Mouse (Mus musculus): Measurements from ENCODE around the gene Mrpl9. TPM values are rescaled to one million over a fixed set of nuclear protein-coding genes. Genes with fewer than 3 reads are reported as not detected.
A peak's percentile ranks its signal among the peaks of the same experiment; 100 is the strongest.

Mrpl9 gene
- polyA plus RNA-seq, 1 experiment from 2014 or later: 61.8 TPM

DNA sequence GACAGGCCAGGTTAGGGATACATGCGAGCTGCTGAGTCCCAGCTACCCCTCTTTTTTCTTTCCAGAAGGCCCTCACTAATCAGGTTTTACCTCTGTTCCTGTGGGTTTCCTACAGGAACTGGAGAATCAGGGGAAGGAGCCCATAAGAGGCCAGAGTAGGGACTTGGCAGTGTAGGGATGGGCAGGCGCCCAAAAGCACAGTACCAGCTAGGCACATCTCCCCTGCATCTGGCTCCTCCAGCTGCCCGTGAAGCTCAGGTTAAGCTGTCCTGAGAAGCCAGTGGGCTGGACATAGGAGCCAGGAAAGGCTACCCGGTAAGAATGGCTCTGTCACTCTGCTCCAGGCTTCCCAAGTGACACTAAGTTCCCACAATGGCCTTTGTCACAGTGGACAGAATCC is 38.3 kb downstream of the Mrpl9 start:
- no peak for ATAC-seq (ENCODE audit: low FRiP score)
- Histone ChIP-seq H3K9ac (replicated peaks) (0 out of 2 replicates have a peak overlapping the region, but pooled peaks have one; percentile 7), H3K4me3 (replicated peaks) (no peak overlapping the region), H3K4me1 (peaks cover 81% of the 10 kb centered on the region), H3K27me3 (replicated peaks) (no peaks in the 10 kb centered on the region), H3K9me3 (replicated peaks) (no peaks in the 10 kb centered on the region), H3K4me2 (peak overlapping the region; percentile 78; the same call in 1 of the 2 replicates), H3K27ac (replicated peaks) (peak overlapping the region; percentile 33; the same call in 1 of the 2 replicates), H3K36me3 (peaks cover 25% of the 10 kb centered on the region)
- 74% methylated on average over 4 of the region's 4 CpGs for WGBS

DNA sequence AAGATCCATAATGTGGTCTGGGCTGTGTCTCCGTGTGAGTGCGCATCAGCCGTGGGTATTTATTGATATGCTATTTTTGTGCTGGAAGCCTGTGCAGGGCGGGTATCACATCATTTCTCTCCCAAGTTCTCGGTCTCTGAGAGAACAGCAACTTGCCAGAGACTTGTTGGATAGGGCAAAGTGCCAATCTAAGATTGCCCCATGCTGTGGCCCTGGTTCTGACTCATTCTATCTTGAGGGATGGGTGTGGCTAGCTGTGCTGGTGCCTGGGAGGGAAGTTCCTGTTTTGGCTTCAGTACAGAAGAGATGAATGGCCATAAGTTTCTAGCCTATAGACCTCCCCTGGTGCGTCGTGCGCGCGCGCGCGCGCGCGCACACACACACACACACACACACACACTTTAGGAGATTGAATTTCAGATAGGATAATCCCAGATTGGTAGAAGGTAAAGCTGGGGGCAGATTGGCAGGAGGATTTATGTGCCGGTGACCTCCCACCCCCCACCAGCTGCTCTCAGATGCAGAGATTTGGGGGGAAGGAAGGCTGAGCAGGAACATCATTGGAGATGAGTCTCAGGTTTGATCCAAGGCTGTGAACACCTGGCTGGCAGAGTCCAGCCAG is 39.8 kb downstream of the Mrpl9 start:
- H3K9me3 ChIP-seq (replicated peaks): no peaks in the 10 kb centered on the region
- 0 out of 2 replicates have a peak overlapping the region, but pooled peaks have one; percentile 48 for H3K4me2 ChIP-seq
- H3K27ac ChIP-seq (replicated peaks): peak overlapping the region; percentile 83
- no peak for ATAC-seq (ENCODE audit: low FRiP score)
- peaks cover 81% of the 10 kb centered on the region for H3K4me1 ChIP-seq
- H3K4me3 ChIP-seq (replicated peaks): no peak overlapping the region
- 80% methylated on average over 17 of the region's 17 CpGs for WGBS
- no peaks in the 10 kb centered on the region for H3K27me3 ChIP-seq (replicated peaks)
- H3K36me3 ChIP-seq: peaks cover 40% of the 10 kb centered on the region
- no peak overlapping the region for H3K9ac ChIP-seq (replicated peaks)

DNA sequence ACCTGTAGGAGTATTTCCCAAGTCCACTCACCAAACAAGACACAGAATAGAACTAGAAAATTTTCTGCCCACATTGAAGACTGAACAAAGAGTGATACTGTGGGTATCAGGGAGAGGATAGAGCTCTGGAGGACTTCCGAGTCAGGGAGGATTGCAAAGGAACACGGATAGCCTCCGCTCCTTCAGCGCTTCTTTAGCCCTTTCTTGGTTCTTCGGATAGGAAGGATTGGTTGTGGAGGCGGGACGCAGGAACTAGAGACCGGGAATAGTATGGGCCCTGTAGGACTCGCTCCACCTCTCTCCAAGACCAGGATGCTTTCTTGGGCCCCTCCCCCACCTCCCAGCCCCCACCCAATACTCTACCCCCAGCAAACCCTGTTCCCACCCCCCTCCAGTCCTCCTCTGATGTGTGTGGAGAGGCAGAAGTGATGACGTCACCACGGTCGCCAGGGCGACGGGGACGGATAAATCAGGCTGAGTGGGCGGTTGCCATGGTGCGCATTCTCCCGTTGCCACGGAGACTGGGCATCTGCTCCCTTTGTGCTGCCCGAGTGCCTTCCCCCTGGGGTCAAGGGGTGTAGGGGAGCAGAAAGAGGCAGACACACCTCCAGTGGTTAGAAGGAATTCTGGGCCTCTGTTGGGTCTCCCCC is 40.8 kb downstream of the Mrpl9 start:
- Histone ChIP-seq H3K4me3 (replicated peaks) (peak overlapping the region; percentile 17; the same call in 1 of the 2 replicates), H3K4me1 (peaks cover 81% of the 10 kb centered on the region), H3K4me2 (peak overlapping the region; percentile 48), H3K9ac (replicated peaks) (no peak overlapping the region), H3K36me3 (peaks cover 47% of the 10 kb centered on the region), H3K9me3 (replicated peaks) (no peaks in the 10 kb centered on the region), H3K27ac (replicated peaks) (peak overlapping the region; percentile 83), H3K27me3 (replicated peaks) (no peaks in the 10 kb centered on the region)
- ATAC-seq (ENCODE audit: low FRiP score): peak; percentile 80
- WGBS: 4% methylated on average over 20 of the region's 20 CpGs

GRCm38 (mm10) chr3:94485922-94486321 is 42.8 kb downstream of the Mrpl9 start:
- Histone ChIP-seq H3K27me3 (replicated peaks) (no peaks in the 10 kb centered on the region), H3K9ac (replicated peaks) (no peak overlapping the region), H3K9me3 (replicated peaks) (no peaks in the 10 kb centered on the region), H3K4me2 (no peak overlapping the region), H3K4me1 (peaks cover 64% of the 10 kb centered on the region), H3K36me3 (peaks cover 60% of the 10 kb centered on the region), H3K4me3 (replicated peaks) (no peak overlapping the region), H3K27ac (replicated peaks) (0 out of 2 replicates have a peak overlapping the region, but pooled peaks have one; percentile 83)
- no peak for ATAC-seq (ENCODE audit: low FRiP score)
- WGBS: 57% methylated on average over 7 of the region's 7 CpGs

DNA sequence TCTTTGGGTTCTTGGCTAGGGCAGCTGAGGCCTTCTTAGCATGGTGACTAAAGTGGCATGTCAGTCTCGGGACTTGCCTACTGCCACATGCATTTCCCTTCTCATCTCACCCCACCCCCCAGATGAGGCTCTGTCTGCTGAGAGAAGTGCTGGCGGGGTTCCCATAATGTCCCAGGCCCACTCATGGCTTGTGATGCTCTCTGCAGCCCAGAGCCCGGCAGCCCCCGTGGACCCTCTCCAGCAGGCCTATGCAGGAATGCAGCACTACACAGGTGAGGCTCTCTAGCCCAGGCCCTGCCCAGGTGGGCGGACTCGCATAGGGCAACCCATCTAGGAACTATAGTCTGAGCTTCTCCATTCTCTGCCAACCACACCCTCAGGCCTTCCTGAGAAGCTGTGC is 44.5 kb downstream of the Mrpl9 start:
- ATAC-seq (ENCODE audit: low FRiP score): no peak

DNA sequence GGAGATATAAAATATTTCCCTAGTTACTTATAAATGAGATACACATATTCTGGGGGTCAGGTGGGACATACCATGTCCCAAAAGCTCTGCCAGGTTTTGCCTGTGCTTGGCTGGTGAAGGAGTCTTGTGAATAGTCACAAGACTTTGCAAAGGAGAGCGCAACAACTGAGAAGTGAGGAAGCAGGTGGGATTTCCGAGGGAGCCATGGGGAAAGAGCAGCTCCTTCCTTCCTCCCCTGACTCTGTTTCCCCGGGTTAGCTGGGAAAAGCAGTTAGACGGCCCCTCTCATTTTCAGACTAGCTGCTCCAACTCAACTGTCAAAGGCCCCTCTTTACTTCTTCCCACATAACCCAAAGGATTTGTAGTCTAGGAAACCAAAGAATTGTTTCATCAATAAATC is 54.0 kb downstream of the Mrpl9 start:
- Histone ChIP-seq H3K9ac (replicated peaks) (no peak overlapping the region), H3K27ac (replicated peaks) (no peak overlapping the region), H3K4me2 (no peak overlapping the region), H3K27me3 (replicated peaks) (no peaks in the 10 kb centered on the region), H3K4me3 (replicated peaks) (no peak overlapping the region), H3K36me3 (peaks cover 26% of the 10 kb centered on the region), H3K9me3 (replicated peaks) (no peaks in the 10 kb centered on the region), H3K4me1 (no peaks in the 10 kb centered on the region)
- WGBS: 72% methylated on average over 4 of the region's 4 CpGs
- ATAC-seq (ENCODE audit: low FRiP score): no peak

More for the DNA sequence above, 44.5 kb downstream of the Mrpl9 start:
- no peak overlapping the region for H3K4me2 ChIP-seq
- 66% methylated on average over 6 of the region's 6 CpGs for WGBS
- H3K4me3 ChIP-seq (replicated peaks): no peak overlapping the region
- H3K4me1 ChIP-seq: peaks cover 48% of the 10 kb centered on the region
- peaks cover 49% of the 10 kb centered on the region for H3K36me3 ChIP-seq
- no peak overlapping the region for H3K27ac ChIP-seq (replicated peaks)
- no peaks in the 10 kb centered on the region for H3K27me3 ChIP-seq (replicated peaks)
- no peaks in the 10 kb centered on the region for H3K9me3 ChIP-seq (replicated peaks)
- no peak overlapping the region for H3K9ac ChIP-seq (replicated peaks)

Other genes starting within 250 kb of the Mrpl9 start
- gene Gm5286, start 246.6 kb upstream of the Mrpl9 start, polyA plus RNA-seq (2015; fragmentation: Nextera tagmentation; extraction: Ambion mirVana): not detected in 2 replicates
- not detected in 2 replicates for gene Gm4778, start 179.3 kb upstream of the Mrpl9 start, polyA plus RNA-seq (2015; fragmentation: Nextera tagmentation; extraction: Ambion mirVana)
- gene Them4, start 133.2 kb upstream of the Mrpl9 start, polyA plus RNA-seq (2015; fragmentation: Nextera tagmentation; extraction: Ambion mirVana): 54.9 and 63.1 TPM in 2 replicates
- gene Them5, start 101.2 kb upstream of the Mrpl9 start, polyA plus RNA-seq (2015; fragmentation: Nextera tagmentation; extraction: Ambion mirVana): 0.60 and 0.77 TPM in 2 replicates
- gene C2cd4d, start 80.9 kb upstream of the Mrpl9 start, polyA plus RNA-seq (2015; fragmentation: Nextera tagmentation; extraction: Ambion mirVana): 2.1 and 2.9 TPM in 2 replicates
- 0.31 and 1.9 TPM in 2 replicates for gene Rorc, start 70.5 kb upstream of the Mrpl9 start, polyA plus RNA-seq (2015; fragmentation: Nextera tagmentation; extraction: Ambion mirVana)
- gene Lingo4, start 44.8 kb upstream of the Mrpl9 start, polyA plus RNA-seq (2015; fragmentation: Nextera tagmentation; extraction: Ambion mirVana): 2.4 and 2.5 TPM in 2 replicates
- gene Tdrkh, start 30.0 kb upstream of the Mrpl9 start, polyA plus RNA-seq (2015; fragmentation: Nextera tagmentation; extraction: Ambion mirVana): 39.2 and 43.5 TPM in 2 replicates
- gene Oaz3, start 597 bp downstream of the Mrpl9 start, polyA plus RNA-seq (2015; fragmentation: Nextera tagmentation; extraction: Ambion mirVana): 0.78 and 0.97 TPM in 2 replicates
- 157 and 210 TPM in 2 replicates for gene Celf3, start 35.0 kb downstream of the Mrpl9 start, polyA plus RNA-seq (2015; fragmentation: Nextera tagmentation; extraction: Ambion mirVana)
- gene Riiad1, start 37.0 kb downstream of the Mrpl9 start, polyA plus RNA-seq (2015; fragmentation: Nextera tagmentation; extraction: Ambion mirVana): 14.1 and 16.1 TPM in 2 replicates
- 96.2 and 96.6 TPM in 2 replicates for gene Snx27, start 139.4 kb downstream of the Mrpl9 start, polyA plus RNA-seq (2015; fragmentation: Nextera tagmentation; extraction: Ambion mirVana)
- not detected in 2 replicates for gene Gm10972, start 199.8 kb downstream of the Mrpl9 start, polyA plus RNA-seq (2015; fragmentation: Nextera tagmentation; extraction: Ambion mirVana)
- 5.3 and 5.6 TPM in 2 replicates for gene Tuft1, start 215.6 kb downstream of the Mrpl9 start, polyA plus RNA-seq (2015; fragmentation: Nextera tagmentation; extraction: Ambion mirVana)